Mouse (Mus musculus): Measurements from ENCODE around the gene Bcl9. TPM values are rescaled to one million over a fixed set of nuclear protein-coding genes. Genes with fewer than 3 reads are reported as not detected.

The Bcl9 gene
- polyA plus RNA-seq, 2 experiments: 47.6 to 54.3 TPM

GRCm38 (mm10) chr3:97281426-97281825, 16.3 kb downstream of the Bcl9 start:
- WGBS: 72% methylated on average over 7 of the region's 7 CpGs
- DNase-seq (ENCODE audit: low spot score) (no peak), ATAC-seq (ENCODE audit: low FRiP score, low read depth) (no peak)
- Histone ChIP-seq H3K36me3 (ENCODE audit: control insufficient read depth, insufficient read depth, low read length) (peaks cover 8% of the 10 kb centered on the region), H3K4me3 (replicated peaks; ENCODE audit: low read length) (no peak overlapping the region), H3K4me1 (ENCODE audit: control insufficient read depth, insufficient read depth, low read length) (no peaks in the 10 kb centered on the region; the same call in 1 of the 2 replicates), H3K9ac (ENCODE audit: low read depth, low read length, severe bottlenecking) (no peak overlapping the region), H3K27ac (replicated peaks; ENCODE audit: low read depth, low read length) (no peak overlapping the region), H3K27me3 (ENCODE audit: control insufficient read depth, insufficient read depth, low read length) (no peaks in the 10 kb centered on the region), H3K4me2 (replicated peaks; ENCODE audit: low read depth, low read length, severe bottlenecking) (no peak overlapping the region), H3K9me3 (ENCODE audit: control insufficient read depth, low read length) (no peaks in the 10 kb centered on the region)
- TF ChIP-seq POLR2A (IDR thresholded peaks at IDR 0.05; ENCODE audit: borderline replicate concordance, extremely low read depth, insufficient read depth, insufficient read length): no peak

GRCm38 (mm10) chr3:97275708-97276107, 22.0 kb downstream of the Bcl9 start:
- no peak for DNase-seq (ENCODE audit: low spot score)
- no peaks in the 10 kb centered on the region for H3K9me3 ChIP-seq (ENCODE audit: control insufficient read depth, low read length)
- no peaks in the 10 kb centered on the region; the same call in 1 of the 2 replicates for H3K36me3 ChIP-seq (ENCODE audit: control insufficient read depth, insufficient read depth, low read length)
- no peak for TF ChIP-seq POLR2A (IDR thresholded peaks at IDR 0.05; ENCODE audit: borderline replicate concordance, extremely low read depth, insufficient read depth, insufficient read length)
- H3K4me2 ChIP-seq (replicated peaks; ENCODE audit: low read depth, low read length, severe bottlenecking): no peak overlapping the region
- no peak overlapping the region for H3K4me3 ChIP-seq (replicated peaks; ENCODE audit: low read length)
- ATAC-seq (ENCODE audit: low FRiP score, low read depth): no peak
- H3K27me3 ChIP-seq (ENCODE audit: control insufficient read depth, insufficient read depth, low read length): no peaks in the 10 kb centered on the region
- 72% methylated on average over 5 of the region's 5 CpGs for WGBS
- no peak overlapping the region for H3K27ac ChIP-seq (replicated peaks; ENCODE audit: low read depth, low read length)
- H3K9ac ChIP-seq (ENCODE audit: low read depth, low read length, severe bottlenecking): no peak overlapping the region
- H3K4me1 ChIP-seq (ENCODE audit: control insufficient read depth, insufficient read depth, low read length): no peaks in the 10 kb centered on the region; the same call in 1 of the 2 replicates

- H3K27ac ChIP-seq (replicated peaks; ENCODE audit: low read depth, low read length): no peak overlapping the region
- H3K4me1 ChIP-seq (ENCODE audit: control insufficient read depth, insufficient read depth, low read length): no peaks in the 10 kb centered on the region; the same call in 1 of the 2 replicates
- H3K9me3 ChIP-seq (ENCODE audit: control insufficient read depth, low read length): no peaks in the 10 kb centered on the region
- TF ChIP-seq POLR2A (IDR thresholded peaks at IDR 0.05; ENCODE audit: borderline replicate concordance, extremely low read depth, insufficient read depth, insufficient read length): no peak
- H3K4me3 ChIP-seq (replicated peaks; ENCODE audit: low read length): no peak overlapping the region
- DNase-seq (ENCODE audit: low spot score) (no peak), ATAC-seq (ENCODE audit: low FRiP score, low read depth) (no peak)
- H3K4me2 ChIP-seq (replicated peaks; ENCODE audit: low read depth, low read length, severe bottlenecking): no peak overlapping the region
- no peak overlapping the region for H3K9ac ChIP-seq (ENCODE audit: low read depth, low read length, severe bottlenecking)
- 91% methylated on average over 15 of the region's 15 CpGs for WGBS
- no peaks in the 10 kb centered on the region for H3K27me3 ChIP-seq (ENCODE audit: control insufficient read depth, insufficient read depth, low read length)
- H3K36me3 ChIP-seq (ENCODE audit: control insufficient read depth, insufficient read depth, low read length): no peaks in the 10 kb centered on the region; the same call in 1 of the 2 replicates
Measured at GRCm38 (mm10) chr3:97274516-97275230, 23.0 kb downstream of the Bcl9 start.

- Histone ChIP-seq H3K27ac (replicated peaks; ENCODE audit: low read depth, low read length) (no peak overlapping the region), H3K9ac (ENCODE audit: low read depth, low read length, severe bottlenecking) (no peak overlapping the region), H3K36me3 (ENCODE audit: control insufficient read depth, insufficient read depth, low read length) (no peaks in the 10 kb centered on the region; the same call in 1 of the 2 replicates), H3K4me1 (ENCODE audit: control insufficient read depth, insufficient read depth, low read length) (no peaks in the 10 kb centered on the region; the same call in 1 of the 2 replicates), H3K9me3 (ENCODE audit: control insufficient read depth, low read length) (no peaks in the 10 kb centered on the region), H3K4me2 (replicated peaks; ENCODE audit: low read depth, low read length, severe bottlenecking) (no peak overlapping the region), H3K27me3 (ENCODE audit: control insufficient read depth, insufficient read depth, low read length) (no peaks in the 10 kb centered on the region), H3K4me3 (replicated peaks; ENCODE audit: low read length) (no peak overlapping the region)
- DNase-seq (ENCODE audit: low spot score): no peak
- no peak for ATAC-seq (ENCODE audit: low FRiP score, low read depth)
- WGBS: 61% methylated on average over 5 of the region's 5 CpGs
- TF ChIP-seq POLR2A (IDR thresholded peaks at IDR 0.05; ENCODE audit: borderline replicate concordance, extremely low read depth, insufficient read depth, insufficient read length): no peak
Measured at GRCm38 (mm10) chr3:97273876-97274275, 23.8 kb downstream of the Bcl9 start.

- H3K9me3 ChIP-seq (ENCODE audit: control insufficient read depth, low read length): no peaks in the 10 kb centered on the region
- no peak overlapping the region for H3K4me2 ChIP-seq (replicated peaks; ENCODE audit: low read depth, low read length, severe bottlenecking)
- no peak for TF ChIP-seq POLR2A (IDR thresholded peaks at IDR 0.05; ENCODE audit: borderline replicate concordance, extremely low read depth, insufficient read depth, insufficient read length)
- no peak overlapping the region for H3K9ac ChIP-seq (ENCODE audit: low read depth, low read length, severe bottlenecking)
- no peak overlapping the region for H3K27ac ChIP-seq (replicated peaks; ENCODE audit: low read depth, low read length)
- no peaks in the 10 kb centered on the region for H3K27me3 ChIP-seq (ENCODE audit: control insufficient read depth, insufficient read depth, low read length)
- DNase-seq (ENCODE audit: low spot score) (no peak), ATAC-seq (ENCODE audit: low FRiP score, low read depth) (no peak)
- H3K4me1 ChIP-seq (ENCODE audit: control insufficient read depth, insufficient read depth, low read length): no peaks in the 10 kb centered on the region
- 73% methylated on average over 15 of the region's 15 CpGs for WGBS
- no peak overlapping the region for H3K4me3 ChIP-seq (replicated peaks; ENCODE audit: low read length)
- peaks cover 2% of the 10 kb centered on the region; the same call in 1 of the 2 replicates for H3K36me3 ChIP-seq (ENCODE audit: control insufficient read depth, insufficient read depth, low read length)
Measured at GRCm38 (mm10) chr3:97265667-97266415, 31.9 kb downstream of the Bcl9 start.

All from limb, embryonic 14.5 days (tissue).